Mouse (Mus musculus) inflammation-experienced regulatory T-cells (primary cell): ENCODE results near the gene Ush2a. TPM values are rescaled to one million over a fixed set of nuclear protein-coding genes. Genes with fewer than 3 reads are reported as not detected.

Source experiments
- polyA plus RNA-seq, 2 experiments: library from polyadenylated mRNA; unstranded; fragments of 100-300 nt; shearing (Covaris generic); gene quantifications; one replicate each; pipeline ENCODE4 v1.2.1; 2017

The Ush2a gene
- polyA plus RNA-seq = under 1 TPM; 0.13 to 0.67 TPM

DNA sequence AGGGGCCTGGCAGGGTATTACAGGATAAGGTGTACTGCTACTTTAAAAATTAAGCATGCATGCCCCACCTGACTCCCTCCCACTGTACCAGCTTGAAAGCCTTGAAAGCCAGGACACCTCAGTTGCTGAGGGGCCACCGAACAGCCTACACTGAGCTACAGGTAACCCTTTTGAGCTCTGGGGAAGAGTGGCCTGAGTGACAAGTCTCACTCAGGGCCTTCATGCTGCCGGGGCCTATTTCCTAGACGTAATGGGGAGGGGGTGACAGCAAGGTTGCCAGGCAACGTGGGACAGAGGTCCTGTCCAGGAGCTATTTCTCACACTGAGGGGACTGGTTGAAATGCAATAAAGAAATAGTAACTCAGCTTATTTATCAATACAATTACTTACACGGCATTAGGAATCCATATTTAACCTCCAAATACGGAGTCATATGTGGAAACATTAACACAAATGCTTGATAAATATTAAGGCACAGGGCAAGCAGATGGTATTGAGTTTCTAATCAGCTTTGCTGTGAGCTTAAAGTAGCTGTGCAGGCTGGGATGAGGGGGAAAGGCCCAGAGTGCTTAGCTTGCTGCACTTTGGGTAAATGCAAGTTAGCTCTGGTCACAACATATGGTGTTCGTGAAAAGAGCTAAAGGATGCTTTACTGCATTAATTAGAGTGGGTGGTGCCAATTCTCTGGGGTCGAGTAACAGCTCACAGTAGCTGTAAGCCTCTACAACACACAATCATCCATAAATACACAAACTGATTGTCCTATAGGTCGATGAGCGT, at the start of gene Ush2a:
Ush2a (plus strand) TSS at position 121 of the 780 bp plus-strand sequence.

DNA sequence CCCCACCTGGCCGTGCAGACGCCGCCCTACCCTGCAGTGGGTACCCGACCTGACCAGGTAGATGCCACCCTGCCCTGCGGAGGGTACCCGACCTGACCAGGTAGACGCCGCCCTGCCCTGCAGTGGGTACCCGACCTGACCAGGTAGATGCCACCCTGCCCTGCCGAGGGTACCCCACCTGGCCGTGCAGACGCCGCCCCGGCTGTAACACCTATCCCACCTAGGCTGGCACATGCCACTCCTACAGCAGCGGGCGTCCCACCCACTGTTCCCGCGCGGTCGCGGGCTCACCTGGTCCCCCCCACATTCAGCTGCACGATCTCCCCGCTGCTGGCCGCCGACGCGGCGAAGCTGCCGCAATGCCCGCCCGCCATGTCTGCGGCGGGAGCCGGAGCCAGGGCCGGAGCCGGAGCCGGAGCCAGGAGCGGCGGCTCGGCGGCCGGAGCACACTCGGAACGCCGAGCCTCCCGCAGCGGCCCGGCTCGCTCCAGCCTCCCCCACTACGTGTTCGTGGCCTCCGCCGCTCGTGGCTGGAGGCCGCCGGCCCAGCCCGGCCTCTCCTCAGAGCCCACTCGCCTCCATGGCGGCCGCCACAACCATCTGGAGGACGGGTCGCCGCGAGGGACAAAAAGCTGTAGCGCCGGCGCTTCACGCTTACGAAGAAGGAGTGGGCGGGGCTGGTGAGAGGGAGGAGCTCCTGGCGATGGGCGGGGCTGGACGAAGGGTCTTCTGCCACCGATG, 745.6 kb downstream of the Ush2a start, which contains the start of gene Kctd3:
Kctd3 (minus strand) TSS at position 603 of the 741 bp plus-strand sequence.

